Mouse (Mus musculus): ENCODE measurements around the gene Sdk1.

The Sdk1 gene

GRCm38 (mm10) chr5:141240841-141241543 lies at the start of gene Sdk1:
Sdk1 (plus strand) TSS chr5:141241490.
- DNase-seq = peak; percentile 94 to 96

- DNase-seq = no peak
Measured at GRCm38 (mm10) chr5:141197278-141197677, 44.0 kb upstream of the Sdk1 start.

- no peak for DNase-seq
Measured at GRCm38 (mm10) chr5:141202276-141203065, 38.8 kb upstream of the Sdk1 start.

- DNase-seq = no peak
Measured at GRCm38 (mm10) chr5:141207061-141207460, 34.2 kb upstream of the Sdk1 start.

GRCm38 (mm10) chr5:141225243-141225642 lies 16.0 kb upstream of the Sdk1 start:
- DNase-seq = no peak

GRCm38 (mm10) chr5:141234326-141234725 lies 7.0 kb upstream of the Sdk1 start:
- DNase-seq = no peak

GRCm38 (mm10) chr5:141239401-141239800 lies 1.9 kb upstream of the Sdk1 start:
- no peak for DNase-seq

- DNase-seq = peak in 1 of 2 experiments; percentile 3
Measured at GRCm38 (mm10) chr5:141240441-141240840, 849 bp upstream of the Sdk1 start.

GRCm38 (mm10) chr5:141241645-141242284 lies 475 bp downstream of the Sdk1 start:
- peak; percentile 7 to 11 for DNase-seq

- DNase-seq = peak in 1 of 2 experiments; percentile 12
Measured at GRCm38 (mm10) chr5:141243253-141243965, 2.1 kb downstream of the Sdk1 start.

GRCm38 (mm10) chr5:141264253-141264652 lies 23.0 kb downstream of the Sdk1 start:
- DNase-seq = no peak

GRCm38 (mm10) chr5:141277112-141277511 lies 35.8 kb downstream of the Sdk1 start:
- DNase-seq = no peak

GRCm38 (mm10) chr5:141281751-141282150 lies 40.5 kb downstream of the Sdk1 start:
- DNase-seq = no peak

GRCm38 (mm10) chr5:141289611-141290010 lies 48.3 kb downstream of the Sdk1 start:
- DNase-seq = no peak

GRCm38 (mm10) chr5:141295240-141295639 lies 54.0 kb downstream of the Sdk1 start:
- no peak for DNase-seq

- no peak for DNase-seq
Measured at GRCm38 (mm10) chr5:141302287-141302694, 61.0 kb downstream of the Sdk1 start.

GRCm38 (mm10) chr5:141303746-141304145 lies 62.5 kb downstream of the Sdk1 start:
- DNase-seq = no peak

- no peak for DNase-seq
Measured at GRCm38 (mm10) chr5:141304706-141305105, 63.4 kb downstream of the Sdk1 start.

- no peak for DNase-seq
Measured at GRCm38 (mm10) chr5:141310641-141311040, 69.4 kb downstream of the Sdk1 start.

GRCm38 (mm10) chr5:141311801-141312200 lies 70.5 kb downstream of the Sdk1 start:
- DNase-seq = no peak

GRCm38 (mm10) chr5:141312305-141312704 lies 71.0 kb downstream of the Sdk1 start:
- no peak for DNase-seq

- no peak for DNase-seq
Measured at GRCm38 (mm10) chr5:141317095-141317494, 75.8 kb downstream of the Sdk1 start.

GRCm38 (mm10) chr5:141324910-141325309 lies 83.6 kb downstream of the Sdk1 start:
- peak; percentile 5 to 39 for DNase-seq

All from cerebellum, postnatal 36 days (tissue).